Mouse (Mus musculus) G1E (cell line): ENCODE data around the gene Zfp366.

ENCODE experiments used
- CTCF ChIP-seq: IDR thresholded peaks from 2 replicates; pipeline ENCODE4 v1.5.1; 2012; ENCODE audit warnings: low read depth, low read length, inconsistent platforms, mixed read lengths
- GATA1 ChIP-seq: IDR thresholded peaks from 2 replicates; pipeline ENCODE4 v1.6.1; 2012; ENCODE audit warnings: borderline replicate concordance, low read length, inconsistent platforms, mixed read lengths
- GATA2 ChIP-seq: IDR thresholded peaks from 2 replicates; pipeline ENCODE4 v1.6.1; 2012; ENCODE audit warnings: low read depth, low read length, inconsistent platforms, borderline replicate concordance

GRCm38 (mm10) chr13:99189671-99190070 lies 5.0 kb downstream of the Zfp366 start:
- TF ChIP-seq GATA1 (no peak), CTCF (no peak), GATA2 (no peak)
